Mouse (Mus musculus) intestine, postnatal 0 days (tissue): ENCODE data around the gene Alkbh6. TPM values are rescaled to one million over a fixed set of nuclear protein-coding genes. Genes with fewer than 3 reads are reported as not detected.
A peak's percentile ranks its signal among the peaks of the same experiment; 100 is the strongest.

Experiments used
- ATAC-seq: fragments of 200-750 bp; cut with Nextera tagmentation; 2 replicates; pipeline ENCODE4 v1.8.0; 2017; ENCODE audit warnings: mild to moderate bottlenecking, moderate TSS enrichment, moderate library complexity
- H3K27ac ChIP-seq: fragments of 300-500 bp; sonication (generic); 2 replicates; pipeline ENCODE4 v1.5.1; 2014; ENCODE audit warnings: mild to moderate bottlenecking, low read depth, low read length, moderate library complexity
- H3K27me3 ChIP-seq: fragments of 300-500 bp; sonication (generic); replicated peaks from 2 replicates; pipeline ENCODE4 v1.6.1; 2014; ENCODE audit warnings: low read length, mixed read lengths; ENCODE audit not compliant: control insufficient read depth, insufficient read depth
- H3K36me3 ChIP-seq: fragments of 300-500 bp; sonication (generic); 2 replicates; pipeline ENCODE4 v1.6.1; 2014; ENCODE audit warnings: mild to moderate bottlenecking, moderate library complexity; ENCODE audit not compliant: control insufficient read depth, insufficient read depth
- H3K4me1 ChIP-seq: fragments of 300-500 bp; sonication (generic); replicated peaks from 2 replicates; pipeline ENCODE4 v1.6.1; 2014; ENCODE audit warnings: antibody characterized with exemption, low read length, mixed read lengths; ENCODE audit not compliant: control insufficient read depth, insufficient read depth
- H3K4me2 ChIP-seq: fragments of 300-500 bp; sonication (generic); replicated peaks from 2 replicates; pipeline ENCODE4 v1.6.1; 2014; ENCODE audit warnings: low read depth, mild to moderate bottlenecking, moderate library complexity
- H3K4me3 ChIP-seq: fragments of 300-500 bp; sonication (generic); 2 replicates; pipeline ENCODE4 v1.5.1; 2014; ENCODE audit warnings: low read depth, low read length
- H3K9ac ChIP-seq: fragments of 300-500 bp; sonication (generic); 2 replicates; pipeline ENCODE4 v1.6.1; 2014; ENCODE audit warnings: mild to moderate bottlenecking, low read depth, low read length
- H3K9me3 ChIP-seq: fragments of 300-500 bp; sonication (generic); 2 replicates; pipeline ENCODE4 v1.6.1; 2016; ENCODE audit warnings: mixed run types; ENCODE audit not compliant: control insufficient read depth
- CTCF ChIP-seq: sonication (generic); IDR thresholded peaks from 2 replicates; pipeline ENCODE4 v1.5.1; 2016; ENCODE audit warnings: low read depth, mild to moderate bottlenecking, control low read depth, antibody characterized with exemption, moderate library complexity
- WGBS: fragments of 180-500 bp; shearing (Covaris S2); extraction: QIAGEN DNeasy Blood & Tissue Kit; methylation state at CpG from one replicate; pipeline ENCODE4 v1.1.7; 2014; 5-methylcytosine and 5-hydroxymethylcytosine counted together
- polyA plus RNA-seq: library from polyadenylated mRNA; unstranded; fragments of >200 nt; fragmentation: Nextera tagmentation; extraction: Ambion mirVana; gene quantifications from 2 replicates; pipeline ENCODE4 v1.2.1, GENCODE M21; 2015

Gene Alkbh6
- polyA plus RNA-seq, 1 experiment from 2014 or later, result 58.2 TPM

DNA sequence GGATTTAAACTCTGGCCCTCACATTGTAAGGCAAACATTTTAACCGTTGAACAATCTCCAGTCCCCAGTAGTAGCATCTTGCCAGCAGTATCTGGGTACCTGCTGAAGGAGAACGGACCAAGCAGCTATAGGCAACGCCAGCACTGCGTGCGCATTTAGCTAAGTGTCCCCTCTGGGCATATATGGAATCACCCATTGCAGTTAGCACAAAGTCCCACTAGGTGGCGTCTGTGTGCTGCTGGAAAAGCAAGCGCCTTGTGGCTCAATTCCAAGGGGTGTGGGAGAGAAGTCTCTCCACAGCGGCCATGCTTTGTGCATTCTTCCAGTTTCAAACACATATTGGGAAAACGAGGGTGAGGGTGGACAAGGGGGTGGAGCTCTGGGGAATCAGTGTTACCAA lies 27.9 kb downstream of the Alkbh6 start:
- Histone ChIP-seq H3K27me3 (0 out of 2 replicates have a peak, but pooled peaks cover 11% of the 10 kb centered on the region), H3K4me1 (peaks cover 4% of the 10 kb centered on the region; the same call in 1 of the 2 replicates), H3K4me3 (no peak overlapping the region), H3K9ac (no peak overlapping the region), H3K9me3 (no peaks in the 10 kb centered on the region), H3K36me3 (no peaks in the 10 kb centered on the region), H3K4me2 (no peak overlapping the region), H3K27ac (no peak overlapping the region)
- peak; percentile 97 for TF ChIP-seq CTCF
- no peak; the same call in 1 of the 2 replicates for ATAC-seq
- WGBS, result 2% methylated on average over 9 of the region's 9 CpGs

DNA sequence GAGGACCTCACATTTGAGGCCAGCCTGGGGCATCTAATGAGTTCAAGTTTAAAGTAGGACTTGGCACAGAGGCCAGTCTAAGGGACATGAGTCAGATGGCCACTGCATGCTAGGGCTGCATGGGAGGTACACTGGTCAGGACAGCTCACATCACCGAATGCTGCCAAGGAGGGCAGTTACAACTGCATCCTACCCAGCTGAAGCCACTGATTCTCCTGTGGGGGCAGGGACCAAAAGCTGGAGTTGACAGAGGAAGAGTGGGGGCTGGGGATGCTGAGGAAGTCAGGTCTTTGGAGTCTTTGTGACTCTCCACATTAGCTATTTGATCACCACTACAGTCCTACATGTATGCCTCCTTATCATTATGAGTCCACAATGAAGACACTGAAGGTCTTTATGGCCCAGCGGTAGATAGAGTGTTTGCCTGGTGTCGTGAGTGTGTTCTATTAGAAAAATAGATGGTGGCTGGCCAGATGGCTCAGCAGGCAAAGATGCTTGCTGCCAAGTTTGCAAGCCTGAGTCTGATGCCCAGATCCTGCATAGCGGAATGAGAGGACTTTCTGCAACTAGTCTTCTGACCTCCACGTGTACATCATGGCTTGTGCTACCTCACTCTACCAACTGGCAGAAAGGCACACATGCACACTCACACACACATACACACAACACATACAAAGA lies 31.1 kb downstream of the Alkbh6 start:
- Histone ChIP-seq H3K9ac (no peak overlapping the region), H3K4me3 (no peak overlapping the region), H3K9me3 (no peaks in the 10 kb centered on the region), H3K4me2 (no peak overlapping the region), H3K36me3 (no peaks in the 10 kb centered on the region), H3K27me3 (0 out of 2 replicates have a peak, but pooled peaks cover 7% of the 10 kb centered on the region), H3K4me1 (no peaks in the 10 kb centered on the region), H3K27ac (no peak overlapping the region)
- TF ChIP-seq CTCF, result no peak
- 59% methylated on average over 5 of the region's 5 CpGs for WGBS
- no peak for ATAC-seq

DNA sequence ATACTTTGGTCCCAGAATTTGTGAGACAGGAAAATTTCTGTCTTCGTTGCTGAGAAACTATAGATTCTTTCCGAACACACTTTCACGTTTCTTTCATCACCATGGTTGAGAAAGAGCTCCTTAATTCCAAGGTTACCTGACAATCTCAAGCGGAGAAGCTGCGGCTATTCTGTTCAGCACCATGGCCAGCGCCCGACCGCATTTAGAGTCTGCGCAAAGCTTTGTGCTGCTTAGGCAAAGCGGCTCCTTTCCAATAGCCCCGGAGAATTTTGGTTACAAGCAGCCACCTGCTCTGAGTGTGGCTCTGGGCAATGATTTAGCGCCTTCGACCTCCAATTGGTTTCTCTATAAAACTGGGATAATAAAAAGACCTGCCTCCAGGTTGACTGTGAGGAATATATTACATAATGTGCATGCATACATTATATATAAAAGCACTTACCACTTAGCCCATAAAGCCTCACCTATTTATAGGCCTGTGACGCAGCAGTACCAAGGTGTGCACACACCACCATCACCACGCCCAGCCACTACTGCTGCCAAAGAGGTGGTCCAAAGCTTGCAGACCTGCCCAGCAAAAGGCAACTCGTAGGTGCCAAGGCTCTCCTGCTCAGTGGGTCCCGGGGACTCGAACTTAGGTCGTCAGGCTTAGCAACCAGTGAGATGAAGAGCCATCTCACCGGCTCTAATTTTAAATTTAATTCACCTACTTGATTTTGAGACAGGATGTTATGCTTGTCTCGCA lies 38.3 kb downstream of the Alkbh6 start:
- Histone ChIP-seq H3K9me3 (no peaks in the 10 kb centered on the region), H3K4me3 (no peak overlapping the region), H3K9ac (no peak overlapping the region), H3K27ac (no peak overlapping the region), H3K4me1 (no peaks in the 10 kb centered on the region), H3K27me3 (peaks cover 20% of the 10 kb centered on the region), H3K36me3 (no peaks in the 10 kb centered on the region), H3K4me2 (no peak overlapping the region)
- ATAC-seq, result no peak
- WGBS, result 24% methylated on average over 21 of the region's 21 CpGs
- TF ChIP-seq CTCF, result no peak

DNA sequence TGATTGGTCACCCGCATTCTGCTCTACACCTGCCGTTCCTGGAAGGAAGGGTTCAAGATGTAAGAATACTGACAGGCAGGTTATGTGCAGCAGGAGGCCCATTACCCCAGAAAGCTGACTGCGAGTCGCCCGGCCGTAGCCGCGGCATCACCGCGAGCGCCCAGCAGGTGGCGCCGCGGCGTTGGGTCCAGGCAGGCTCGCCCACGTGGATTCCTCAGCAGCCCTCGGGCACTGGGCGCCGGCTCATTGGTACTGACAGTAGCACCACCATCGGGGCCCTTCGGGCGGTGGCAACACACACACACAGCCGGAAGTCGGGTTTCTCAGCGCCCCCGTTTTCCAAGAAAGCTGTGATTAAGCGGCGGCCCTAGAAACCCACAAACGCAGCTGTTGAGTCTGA lies 39.3 kb downstream of the Alkbh6 start:
- Histone ChIP-seq H3K4me2 (0 out of 2 replicates have a peak overlapping the region, but pooled peaks have one; percentile 24), H3K4me3 (no peak overlapping the region), H3K9me3 (no peaks in the 10 kb centered on the region), H3K27ac (no peak overlapping the region), H3K9ac (no peak overlapping the region), H3K4me1 (no peaks in the 10 kb centered on the region), H3K36me3 (no peaks in the 10 kb centered on the region), H3K27me3 (peaks cover 20% of the 10 kb centered on the region)
- TF ChIP-seq CTCF, result peak; percentile 92
- 3% methylated on average over 30 of the region's 30 CpGs for WGBS
- peak; percentile 19; the same call in 1 of the 2 replicates for ATAC-seq

- ATAC-seq, result peak; percentile 89
- TF ChIP-seq CTCF, result peak; percentile 85
- Histone ChIP-seq H3K9me3 (no peaks in the 10 kb centered on the region), H3K27me3 (peaks cover 4% of the 10 kb centered on the region; the same call in 1 of the 2 replicates), H3K9ac (no peak overlapping the region), H3K27ac (no peak overlapping the region), H3K36me3 (no peaks in the 10 kb centered on the region), H3K4me1 (0 out of 2 replicates have a peak, but pooled peaks cover 1% of the 10 kb centered on the region), H3K4me2 (no peak overlapping the region), H3K4me3 (no peak overlapping the region)
- WGBS, result 11% methylated on average over 6 of the region's 6 CpGs
These were observed 44.8 kb downstream of the Alkbh6 start for GRCm38 (mm10) chr7:30353279-30353822.

GRCm38 (mm10) chr7:30354059-30354458 lies 45.5 kb downstream of the Alkbh6 start:
- no peak for TF ChIP-seq CTCF
- no peak overlapping the region for H3K4me3 ChIP-seq
- WGBS, result 77% methylated on average over 4 of the region's 4 CpGs
- H3K4me2 ChIP-seq, result no peak overlapping the region
- no peaks in the 10 kb centered on the region for H3K36me3 ChIP-seq
- no peak for ATAC-seq
- H3K27me3 ChIP-seq, result 0 out of 2 replicates have a peak, but pooled peaks cover 3% of the 10 kb centered on the region
- no peak overlapping the region for H3K9ac ChIP-seq
- no peaks in the 10 kb centered on the region for H3K9me3 ChIP-seq
- H3K4me1 ChIP-seq, result 0 out of 2 replicates have a peak, but pooled peaks cover 4% of the 10 kb centered on the region
- H3K27ac ChIP-seq, result no peak overlapping the region
